Mouse (Mus musculus) neural tube, embryonic 13.5 days (tissue): ENCODE results near the gene Plekhh3. TPM values are rescaled to one million over a fixed set of nuclear protein-coding genes. Genes with fewer than 3 reads are reported as not detected.
"Not testable (repeated sequence)": the region's sequence is repeated elsewhere in the genome, so short reads cannot be mapped to it uniquely, and the experiment has no call there.

ENCODE experiments used
- ATAC-seq: fragments of 200-750 bp; cut with Nextera tagmentation; 2 replicates; pipeline ENCODE4 v1.8.0; 2017; ENCODE audit warnings: low read depth, mild to moderate bottlenecking, moderate TSS enrichment, moderate library complexity
- H3K27ac ChIP-seq: fragments of 300-500 bp; sonication (generic); replicated peaks from 2 replicates; pipeline ENCODE4 v1.5.1; 2015; ENCODE audit warnings: moderate library complexity, mild to moderate bottlenecking, inconsistent platforms
- H3K27me3 ChIP-seq: fragments of 300-500 bp; sonication (generic); 2 replicates; pipeline ENCODE4 v1.6.1; 2015; ENCODE audit warnings: mild to moderate bottlenecking, inconsistent platforms
- H3K36me3 ChIP-seq: fragments of 300-500 bp; sonication (generic); 2 replicates; pipeline ENCODE4 v1.6.1; 2015; ENCODE audit warnings: mild to moderate bottlenecking, inconsistent platforms
- H3K4me1 ChIP-seq: fragments of 300-500 bp; sonication (generic); replicated peaks from 2 replicates; pipeline ENCODE4 v1.6.1; 2015; ENCODE audit warnings: inconsistent platforms
- H3K4me2 ChIP-seq: fragments of 300-500 bp; sonication (generic); 2 replicates; pipeline ENCODE4 v1.6.1; 2015; ENCODE audit warnings: inconsistent platforms, mild to moderate bottlenecking, moderate library complexity
- H3K4me3 ChIP-seq: fragments of 300-500 bp; sonication (generic); 2 replicates; pipeline ENCODE4 v1.5.1; 2015; ENCODE audit warnings: mild to moderate bottlenecking, inconsistent platforms
- H3K9ac ChIP-seq: fragments of 300-500 bp; sonication (generic); 2 replicates; pipeline ENCODE4 v1.6.1; 2015; ENCODE audit warnings: moderate library complexity, mild to moderate bottlenecking, inconsistent platforms
- H3K9me3 ChIP-seq: fragments of 300-500 bp; sonication (generic); 2 replicates; pipeline ENCODE4 v1.6.1; 2016; ENCODE audit warnings: inconsistent platforms
- WGBS: fragments of 180-500 bp; shearing (Covaris S2); methylation state at CpG from one replicate; pipeline ENCODE4 v1.1.7; 2015; 5-methylcytosine and 5-hydroxymethylcytosine counted together
- polyA plus RNA-seq: library from polyadenylated mRNA; unstranded; fragments of >200 nt; fragmentation: Nextera tagmentation; extraction: Ambion mirVana; gene quantifications from 2 replicates; pipeline ENCODE4 v1.2.1, GENCODE M21; 2015

The Plekhh3 gene
- polyA plus RNA-seq, 1 experiment from 2014 or later = 13.0 TPM

GRCm38 (mm10) chr11:101137000-101137399 lies 34.2 kb downstream of the Plekhh3 start:
- H3K4me3 ChIP-seq = no peak overlapping the region
- H3K4me2 ChIP-seq = no peak overlapping the region
- no peak for ATAC-seq
- no peak overlapping the region for H3K9ac ChIP-seq
- peaks cover 8% of the 10 kb centered on the region; the same call in 1 of the 2 replicates for H3K27me3 ChIP-seq
- H3K9me3 ChIP-seq = no peaks in the 10 kb centered on the region
- H3K36me3 ChIP-seq = no peaks in the 10 kb centered on the region
- H3K27ac ChIP-seq = no peak overlapping the region
- WGBS = 72% methylated on average over 7 of the region's 7 CpGs
- H3K4me1 ChIP-seq = peaks cover 10% of the 10 kb centered on the region; the same call in 1 of the 2 replicates

GRCm38 (mm10) chr11:101134217-101134865 lies 36.8 kb downstream of the Plekhh3 start:
- no peak for ATAC-seq
- H3K27me3 ChIP-seq = peaks cover 4% of the 10 kb centered on the region; the same call in 1 of the 2 replicates
- no peak overlapping the region for H3K9ac ChIP-seq
- H3K9me3 ChIP-seq = no peaks in the 10 kb centered on the region
- H3K4me3 ChIP-seq = no peak overlapping the region
- H3K4me1 ChIP-seq = peaks cover 7% of the 10 kb centered on the region; the same call in 1 of the 2 replicates
- H3K4me2 ChIP-seq = no peak overlapping the region
- WGBS = 86% methylated on average over 13 of the region's 13 CpGs
- no peaks in the 10 kb centered on the region for H3K36me3 ChIP-seq
- no peak overlapping the region for H3K27ac ChIP-seq

- H3K9ac ChIP-seq = no peak overlapping the region
- H3K4me1 ChIP-seq = no peaks in the 10 kb centered on the region
- peaks cover 4% of the 10 kb centered on the region; the same call in 1 of the 2 replicates for H3K27me3 ChIP-seq
- no peak overlapping the region for H3K4me3 ChIP-seq
- no peaks in the 10 kb centered on the region for H3K36me3 ChIP-seq
- no peak overlapping the region for H3K4me2 ChIP-seq
- no peaks in the 10 kb centered on the region for H3K9me3 ChIP-seq
- ATAC-seq = no peak
- H3K27ac ChIP-seq = no peak overlapping the region
- 76% methylated on average over 12 of the region's 12 CpGs for WGBS
Observed at GRCm38 (mm10) chr11:101133037-101133436, 38.1 kb downstream of the Plekhh3 start.

- WGBS = 89% methylated on average over 6 of the region's 6 CpGs
Observed at GRCm38 (mm10) chr11:101131701-101132100, 39.5 kb downstream of the Plekhh3 start.

GRCm38 (mm10) chr11:101131187-101131586 lies 40.0 kb downstream of the Plekhh3 start:
- H3K27me3 ChIP-seq = peaks cover 4% of the 10 kb centered on the region; the same call in 1 of the 2 replicates
- H3K9ac ChIP-seq = no peak overlapping the region
- no peak overlapping the region for H3K4me2 ChIP-seq
- H3K27ac ChIP-seq = no peak overlapping the region
- no peak for ATAC-seq
- WGBS = 94% methylated on average over 2 of the region's 2 CpGs
- no peaks in the 10 kb centered on the region for H3K4me1 ChIP-seq
- no peak overlapping the region for H3K4me3 ChIP-seq
- peaks cover 13% of the 10 kb centered on the region for H3K36me3 ChIP-seq
- no peaks in the 10 kb centered on the region for H3K9me3 ChIP-seq

More at GRCm38 (mm10) chr11:101131701-101132100, 39.5 kb downstream of the Plekhh3 start:
- Histone ChIP-seq H3K4me1 (no peaks in the 10 kb centered on the region), H3K27ac (no peak overlapping the region), H3K9me3 (no peaks in the 10 kb centered on the region), H3K4me3 (no peak overlapping the region), H3K4me2 (no peak overlapping the region), H3K9ac (no peak overlapping the region), H3K27me3 (peaks cover 4% of the 10 kb centered on the region; the same call in 1 of the 2 replicates), H3K36me3 (peaks cover 8% of the 10 kb centered on the region)
- no peak for ATAC-seq

- no peaks in the 10 kb centered on the region for H3K9me3 ChIP-seq
- H3K36me3 ChIP-seq = peaks cover 22% of the 10 kb centered on the region
- 46% methylated on average over 18 of the region's 18 CpGs for WGBS
- H3K4me2 ChIP-seq = no peak overlapping the region
- H3K4me1 ChIP-seq = no peaks in the 10 kb centered on the region
- ATAC-seq = no peak
- peaks cover 4% of the 10 kb centered on the region; the same call in 1 of the 2 replicates for H3K27me3 ChIP-seq
- H3K4me3 ChIP-seq = no peak overlapping the region
- H3K27ac ChIP-seq = no peak overlapping the region
- no peak overlapping the region for H3K9ac ChIP-seq
Observed at GRCm38 (mm10) chr11:101130056-101130756, 40.9 kb downstream of the Plekhh3 start.

GRCm38 (mm10) chr11:101128996-101129577 lies 42.1 kb downstream of the Plekhh3 start:
- H3K4me1 ChIP-seq = no peaks in the 10 kb centered on the region
- H3K9ac ChIP-seq = no peak overlapping the region
- H3K4me2 ChIP-seq = no peak overlapping the region
- H3K4me3 ChIP-seq = no peak overlapping the region
- H3K9me3 ChIP-seq = no peaks in the 10 kb centered on the region
- H3K27me3 ChIP-seq = no peaks in the 10 kb centered on the region
- H3K36me3 ChIP-seq = peaks cover 27% of the 10 kb centered on the region
- H3K27ac ChIP-seq = no peak overlapping the region
- no peak for ATAC-seq
- 81% methylated on average over 11 of the region's 11 CpGs for WGBS

- Histone ChIP-seq H3K27me3 (no peaks in the 10 kb centered on the region), H3K36me3 (peaks cover 47% of the 10 kb centered on the region), H3K9me3 (no peaks in the 10 kb centered on the region), H3K4me3 (no peak overlapping the region), H3K9ac (no peak overlapping the region), H3K27ac (no peak overlapping the region), H3K4me2 (no peak overlapping the region), H3K4me1 (no peaks in the 10 kb centered on the region)
- 91% methylated on average over 1 of the region's 1 CpGs for WGBS
- no peak for ATAC-seq
Observed at GRCm38 (mm10) chr11:101127075-101127474, 44.1 kb downstream of the Plekhh3 start.

GRCm38 (mm10) chr11:101125008-101125407 lies 46.1 kb downstream of the Plekhh3 start:
- WGBS = 95% methylated on average over 9 of the region's 9 CpGs
- H3K4me3 ChIP-seq, H3K27ac ChIP-seq, H3K27me3 ChIP-seq, H3K9me3 ChIP-seq, H3K9ac ChIP-seq, H3K4me2 ChIP-seq, ATAC-seq: not testable (repeated sequence)
- H3K4me1 ChIP-seq = peaks cover 16% of the 10 kb centered on the region
- peaks cover 47% of the 10 kb centered on the region for H3K36me3 ChIP-seq

GRCm38 (mm10) chr11:101124494-101124893 lies 46.7 kb downstream of the Plekhh3 start:
- H3K9me3 ChIP-seq, H3K27ac ChIP-seq, ATAC-seq, H3K27me3 ChIP-seq, H3K4me3 ChIP-seq, H3K9ac ChIP-seq, H3K4me2 ChIP-seq: not testable (repeated sequence)
- Histone ChIP-seq H3K36me3 (peaks cover 47% of the 10 kb centered on the region), H3K4me1 (peaks cover 16% of the 10 kb centered on the region)
- 93% methylated on average over 8 of the region's 8 CpGs for WGBS

GRCm38 (mm10) chr11:101120545-101121188 lies 50.5 kb downstream of the Plekhh3 start:
- peak overlapping the region; percentile 81 for H3K4me3 ChIP-seq
- H3K4me1 ChIP-seq = peaks cover 51% of the 10 kb centered on the region
- H3K4me2 ChIP-seq = peak overlapping the region; percentile 79
- H3K9ac ChIP-seq = peak overlapping the region; percentile 83
- no peaks in the 10 kb centered on the region for H3K9me3 ChIP-seq
- WGBS = 25% methylated on average over 19 of the region's 19 CpGs
- peaks cover 35% of the 10 kb centered on the region for H3K36me3 ChIP-seq
- H3K27ac ChIP-seq = peak overlapping the region; percentile 89
- no peaks in the 10 kb centered on the region for H3K27me3 ChIP-seq
- no peak; the same call in 1 of the 2 replicates for ATAC-seq
